Mouse (Mus musculus): Measurements from ENCODE around the gene Dnah7c.

Gene Dnah7c

DNA sequence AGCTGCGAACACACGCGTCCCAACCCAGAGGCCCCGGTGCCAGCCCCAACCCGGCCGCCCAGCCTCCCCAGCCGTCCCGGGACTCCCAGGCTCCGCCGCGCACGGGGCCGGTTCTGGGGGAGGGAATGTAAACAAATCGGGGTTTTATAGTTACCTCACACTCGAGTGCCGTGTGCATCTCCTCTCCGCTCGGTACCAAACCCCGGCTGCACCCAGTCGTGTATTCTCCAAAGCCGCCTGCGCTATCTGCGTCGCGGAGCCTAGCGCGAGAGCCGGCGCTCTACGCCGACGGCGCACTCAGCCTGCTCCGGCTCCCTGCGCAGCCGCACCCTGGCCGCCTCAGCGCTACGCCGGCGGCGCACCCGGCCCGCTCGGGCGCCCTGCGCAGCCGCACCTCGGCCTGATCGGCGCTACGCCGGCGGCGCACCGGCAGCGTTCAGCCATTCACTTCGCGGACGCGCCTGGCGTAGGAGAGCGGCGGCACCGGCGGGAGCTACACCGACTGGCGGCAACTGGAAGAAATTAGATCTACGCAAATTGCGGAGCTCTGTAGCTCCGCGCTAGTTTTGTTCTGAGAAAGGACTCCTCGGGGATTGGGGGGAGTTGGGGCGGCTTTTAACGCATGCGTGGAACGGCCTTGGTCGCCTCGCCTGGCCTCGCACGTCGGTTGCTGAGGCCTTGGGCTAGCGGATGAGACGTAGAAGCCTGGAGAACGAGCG, 428.1 kb downstream of the Dnah7c start:
- in situ Hi-C loops (cut with MboI; ENCODE audit: low sequenced_read_pairs), result no loop called here

DNA sequence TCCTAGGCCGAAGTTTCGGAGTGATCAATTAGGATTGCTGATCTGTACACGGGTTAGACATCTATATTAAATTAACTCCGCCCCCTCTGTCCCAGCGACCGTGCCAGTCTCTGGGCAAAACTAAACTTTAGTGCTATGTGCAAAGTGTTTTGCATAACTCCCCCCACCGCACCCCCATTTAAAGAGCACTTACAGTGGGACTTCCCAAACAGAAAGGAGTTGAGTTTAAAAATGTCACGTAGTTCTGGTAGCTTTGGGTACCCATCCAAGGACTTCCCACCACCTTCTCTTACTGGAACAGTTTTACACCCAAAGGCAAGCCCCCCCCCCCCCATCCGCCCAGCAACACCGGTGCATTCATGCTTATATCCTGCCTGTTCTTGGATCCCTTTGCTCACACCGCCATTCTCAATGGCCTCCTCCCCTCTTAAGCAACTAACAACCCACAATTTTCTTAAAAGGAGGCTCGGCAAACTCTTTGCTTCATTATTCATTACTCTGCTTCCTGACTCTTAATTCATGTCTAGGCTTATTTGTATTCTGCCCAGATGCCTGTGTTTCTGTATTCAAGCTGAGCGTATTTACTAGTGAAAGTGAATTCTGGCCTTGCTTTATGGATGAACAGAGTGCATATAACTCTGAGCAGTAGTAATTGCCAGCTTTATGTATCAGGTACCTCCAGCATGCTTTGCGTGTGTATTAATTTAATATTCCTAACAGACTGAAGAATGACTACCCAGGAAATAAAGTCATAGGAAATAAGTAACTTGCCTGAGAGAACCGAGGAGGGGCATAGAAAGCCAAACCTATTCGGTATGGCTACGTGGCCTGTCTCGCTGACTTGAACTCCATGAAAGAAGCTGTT, 428.9 kb downstream of the Dnah7c start:
- in situ Hi-C loops (cut with MboI; ENCODE audit: low sequenced_read_pairs), result no loop called here

DNA sequence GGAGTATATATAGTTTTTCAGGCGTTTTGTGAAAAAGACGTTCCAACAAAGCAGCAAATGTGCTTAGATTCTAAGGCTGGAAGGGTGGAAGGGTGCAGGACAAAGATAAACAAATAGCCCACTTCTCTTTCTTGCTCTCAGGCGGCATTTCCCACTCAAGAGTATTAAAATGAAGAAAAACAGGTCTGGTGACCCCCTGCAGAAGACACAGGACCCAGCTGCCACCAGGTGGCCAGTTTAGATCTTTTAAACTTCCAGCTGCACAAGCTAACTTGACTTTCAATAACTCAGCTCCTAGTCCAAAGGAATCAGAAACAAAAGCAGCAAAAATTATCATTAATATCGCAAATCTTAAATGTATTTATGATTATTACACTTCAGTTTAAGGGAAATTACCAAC, 431.1 kb downstream of the Dnah7c start:
- in situ Hi-C loops (cut with MboI; ENCODE audit: low sequenced_read_pairs), result no loop called here

Data from CH12F3 (cell line).